Mouse (Mus musculus) forebrain, embryonic 11.5 days (tissue): Measurements from ENCODE around the gene Zfp92. TPM values are rescaled to one million over a fixed set of nuclear protein-coding genes. Genes with fewer than 3 reads are reported as not detected.
"Not testable (repeated sequence)": the region's sequence is repeated elsewhere in the genome, so short reads cannot be mapped to it uniquely, and the experiment has no call there.

ENCODE experiments used
- ATAC-seq: fragments of 200-750 bp; cut with Nextera tagmentation; replicated peaks from 2 replicates; pipeline ENCODE4 v1.8.0; 2017; ENCODE audit warnings: moderate TSS enrichment; ENCODE audit not compliant: low FRiP score
- DNase-seq: peaks from one replicate; pipeline ENCODE4 v3.0.0-alpha.2; 2017; ENCODE audit warnings: low spot score
- H3K27ac ChIP-seq: fragments of 300-500 bp; sonication (generic); 2 replicates; pipeline ENCODE4 v1.5.1; 2014; ENCODE audit warnings: low read depth, low read length
- H3K27me3 ChIP-seq: fragments of 300-500 bp; sonication (generic); 2 replicates; pipeline ENCODE4 v1.6.1; 2014; ENCODE audit warnings: mild to moderate bottlenecking, low read length, mixed read lengths; ENCODE audit not compliant: control insufficient read depth, insufficient read depth
- H3K36me3 ChIP-seq: fragments of 300-500 bp; sonication (generic); 2 replicates; pipeline ENCODE4 v1.6.1; 2014; ENCODE audit warnings: mild to moderate bottlenecking, low read length, moderate library complexity, mixed read lengths; ENCODE audit not compliant: control insufficient read depth, insufficient read depth
- H3K4me1 ChIP-seq: fragments of 300-500 bp; sonication (generic); replicated peaks from 2 replicates; pipeline ENCODE4 v1.6.1; 2014; ENCODE audit warnings: low read length, mixed read lengths; ENCODE audit not compliant: control insufficient read depth, insufficient read depth
- H3K4me2 ChIP-seq: fragments of 300-500 bp; sonication (generic); 2 replicates; pipeline ENCODE4 v1.6.1; 2014; ENCODE audit warnings: low read depth, mild to moderate bottlenecking, low read length, moderate library complexity, mixed read lengths; ENCODE audit not compliant: severe bottlenecking
- H3K4me3 ChIP-seq: fragments of 300-500 bp; sonication (generic); 2 replicates; pipeline ENCODE4 v1.5.1; 2014; ENCODE audit warnings: low read depth, low read length
- H3K9ac ChIP-seq: fragments of 300-500 bp; sonication (generic); 2 replicates; pipeline ENCODE4 v1.6.1; 2014; ENCODE audit warnings: low read length
- H3K9me3 ChIP-seq: fragments of 300-500 bp; sonication (generic); 2 replicates; pipeline ENCODE4 v1.6.1; 2016; ENCODE audit warnings: low read length, mixed read lengths; ENCODE audit not compliant: control insufficient read depth
- WGBS: fragments of 180-500 bp; shearing (Covaris S2); extraction: QIAGEN DNeasy Blood & Tissue Kit; methylation state at CpG from one replicate; pipeline ENCODE4 v1.1.7; 2014; 5-methylcytosine and 5-hydroxymethylcytosine counted together
- polyA plus RNA-seq: library from polyadenylated mRNA; unstranded; fragments of >200 nt; fragmentation: Nextera tagmentation; extraction: Ambion mirVana; gene quantifications from 2 replicates; pipeline ENCODE4 v1.2.1, GENCODE M21; 2014

The Zfp92 gene
- polyA plus RNA-seq, result 0.12 and 0.13 TPM in 2 replicates

GRCm38 (mm10) chrX:73410880-73411517 is at the start of gene Zfp92:
Gene Zfp92, plus strand, starts transcription at chrX:73411096.
- no peaks in the 10 kb centered on the region for H3K27me3 ChIP-seq
- H3K36me3 ChIP-seq, result no peaks in the 10 kb centered on the region
- no peak within 1 kb of the TSS for H3K4me3 ChIP-seq
- no peak for ATAC-seq
- H3K9ac ChIP-seq, result no peak within 1 kb of the TSS
- DNase-seq, result no peak
- H3K4me2 ChIP-seq, result peak within 1 kb of the TSS; percentile 38
- 28% methylated on average over 20 of the region's 20 CpGs for WGBS
- no peak within 1 kb of the TSS for H3K27ac ChIP-seq
- no peaks in the 10 kb centered on the region for H3K9me3 ChIP-seq
- no peaks in the 10 kb centered on the region for H3K4me1 ChIP-seq

GRCm38 (mm10) chrX:73363291-73363690 is 47.6 kb upstream of the Zfp92 start:
- Histone ChIP-seq H3K9ac (no peak overlapping the region), H3K9me3 (no peaks in the 10 kb centered on the region), H3K4me1 (no peaks in the 10 kb centered on the region), H3K36me3 (no peaks in the 10 kb centered on the region), H3K27ac (no peak overlapping the region), H3K27me3 (no peaks in the 10 kb centered on the region), H3K4me3 (no peak overlapping the region), H3K4me2 (no peak overlapping the region)
- no peak for DNase-seq
- ATAC-seq, result no peak

- no peak for ATAC-seq
Observed at GRCm38 (mm10) chrX:73384419-73384818, 26.5 kb upstream of the Zfp92 start.

GRCm38 (mm10) chrX:73384924-73385323 is 26.0 kb upstream of the Zfp92 start:
- Histone ChIP-seq H3K27ac (no peak overlapping the region), H3K4me3 (no peak overlapping the region), H3K4me2 (no peak overlapping the region), H3K4me1 (no peaks in the 10 kb centered on the region), H3K9me3 (no peaks in the 10 kb centered on the region), H3K9ac (no peak overlapping the region), H3K36me3 (no peaks in the 10 kb centered on the region), H3K27me3 (no peaks in the 10 kb centered on the region)
- ATAC-seq, result no peak
- 60% methylated on average over 1 of the region's 1 CpGs for WGBS
- no peak for DNase-seq

More at GRCm38 (mm10) chrX:73384419-73384818, 26.5 kb upstream of the Zfp92 start:
- Histone ChIP-seq H3K4me3 (no peak overlapping the region), H3K27me3 (no peaks in the 10 kb centered on the region), H3K9me3 (no peaks in the 10 kb centered on the region), H3K4me1 (no peaks in the 10 kb centered on the region), H3K9ac (no peak overlapping the region), H3K36me3 (no peaks in the 10 kb centered on the region), H3K4me2 (no peak overlapping the region), H3K27ac (no peak overlapping the region)
- no peak for DNase-seq
- 84% methylated on average over 6 of the region's 6 CpGs for WGBS

GRCm38 (mm10) chrX:73391481-73391880 is 19.4 kb upstream of the Zfp92 start:
- Histone ChIP-seq H3K9me3 (no peaks in the 10 kb centered on the region), H3K27ac (no peak overlapping the region), H3K4me3 (no peak overlapping the region), H3K36me3 (no peaks in the 10 kb centered on the region), H3K9ac (no peak overlapping the region), H3K4me1 (no peaks in the 10 kb centered on the region), H3K4me2 (no peak overlapping the region), H3K27me3 (no peaks in the 10 kb centered on the region)
- ATAC-seq (no peak), DNase-seq (no peak)
- WGBS, result 87% methylated on average over 4 of the region's 4 CpGs

GRCm38 (mm10) chrX:73396446-73396845 is 14.4 kb upstream of the Zfp92 start:
- Histone ChIP-seq H3K36me3 (no peaks in the 10 kb centered on the region), H3K4me3 (no peak overlapping the region), H3K4me1 (no peaks in the 10 kb centered on the region), H3K27ac (no peak overlapping the region), H3K9me3 (no peaks in the 10 kb centered on the region), H3K9ac (no peak overlapping the region), H3K27me3 (no peaks in the 10 kb centered on the region), H3K4me2 (no peak overlapping the region)
- 100% methylated on average over 1 of the region's 1 CpGs for WGBS
- ATAC-seq, result no peak
- DNase-seq, result no peak

GRCm38 (mm10) chrX:73398636-73399035 is 12.3 kb upstream of the Zfp92 start, which contains the start of gene Gm18336:
Gene Gm18336, minus strand, starts transcription at chrX:73398736.
- H3K27ac ChIP-seq, ATAC-seq, H3K9me3 ChIP-seq, H3K4me2 ChIP-seq, H3K4me3 ChIP-seq, H3K36me3 ChIP-seq, H3K9ac ChIP-seq, DNase-seq, H3K27me3 ChIP-seq, H3K4me1 ChIP-seq: not testable (repeated sequence)
- WGBS, result 67% methylated on average over 1 of the region's 2 CpGs

- Histone ChIP-seq H3K4me1 (no peaks in the 10 kb centered on the region), H3K9ac (no peak overlapping the region), H3K4me2 (no peak overlapping the region), H3K27me3 (no peaks in the 10 kb centered on the region), H3K36me3 (no peaks in the 10 kb centered on the region), H3K4me3 (no peak overlapping the region), H3K9me3 (no peaks in the 10 kb centered on the region), H3K27ac (no peak overlapping the region)
- ATAC-seq (no peak), DNase-seq (no peak)
- WGBS, result 89% methylated on average over 20 of the region's 20 CpGs
Observed at GRCm38 (mm10) chrX:73400951-73401350, 9.9 kb upstream of the Zfp92 start.

GRCm38 (mm10) chrX:73401616-73402015 is 9.3 kb upstream of the Zfp92 start:
- Histone ChIP-seq H3K9ac (no peak overlapping the region), H3K4me2 (no peak overlapping the region), H3K4me3 (no peak overlapping the region), H3K4me1 (no peaks in the 10 kb centered on the region), H3K9me3 (no peaks in the 10 kb centered on the region), H3K36me3 (no peaks in the 10 kb centered on the region), H3K27me3 (no peaks in the 10 kb centered on the region), H3K27ac (no peak overlapping the region)
- 91% methylated on average over 12 of the region's 12 CpGs for WGBS
- DNase-seq (no peak), ATAC-seq (no peak)
